Mouse (Mus musculus) stomach, postnatal 0 days (tissue): ENCODE results near the gene Rprml. TPM values are rescaled to one million over a fixed set of nuclear protein-coding genes. Genes with fewer than 3 reads are reported as not detected.

Experiments
- ATAC-seq: fragments of 200-750 bp; cut with Nextera tagmentation; 2 replicates; pipeline ENCODE4 v1.8.0; 2017; ENCODE audit not compliant: low FRiP score, low TSS enrichment
- DNase-seq: peaks from one replicate; pipeline ENCODE4 v3.0.0-alpha.2; 2016; ENCODE audit warnings: low spot score
- H3K27ac ChIP-seq: fragments of 300-500 bp; sonication (generic); replicated peaks from 2 replicates; pipeline ENCODE4 v1.5.1; 2014; ENCODE audit warnings: mild to moderate bottlenecking, control low read depth
- H3K27me3 ChIP-seq: fragments of 300-500 bp; sonication (generic); 2 replicates; pipeline ENCODE4 v1.6.1; 2014; ENCODE audit warnings: low read length; ENCODE audit not compliant: control insufficient read depth, insufficient read depth
- H3K36me3 ChIP-seq: fragments of 300-500 bp; sonication (generic); 2 replicates; pipeline ENCODE4 v1.6.1; 2014; ENCODE audit warnings: low read length, mixed read lengths; ENCODE audit not compliant: control insufficient read depth, insufficient read depth
- H3K4me1 ChIP-seq: fragments of 300-500 bp; sonication (generic); replicated peaks from 2 replicates; pipeline ENCODE4 v1.6.1; 2014; ENCODE audit warnings: antibody characterized with exemption; ENCODE audit not compliant: control insufficient read depth, insufficient read depth
- H3K4me2 ChIP-seq: fragments of 300-500 bp; sonication (generic); replicated peaks from 2 replicates; pipeline ENCODE4 v1.6.1; 2014; ENCODE audit warnings: low read depth, mild to moderate bottlenecking, control low read depth, moderate library complexity
- H3K4me3 ChIP-seq: fragments of 300-500 bp; sonication (generic); 2 replicates; pipeline ENCODE4 v1.5.1; 2014; ENCODE audit warnings: low read depth, low read length, control low read depth
- H3K9ac ChIP-seq: fragments of 300-500 bp; sonication (generic); 2 replicates; pipeline ENCODE4 v1.6.1; 2014; ENCODE audit warnings: mild to moderate bottlenecking, low read length, control low read depth, mixed read lengths
- H3K9me3 ChIP-seq: fragments of 300-500 bp; sonication (generic); 2 replicates; pipeline ENCODE4 v1.6.1; 2016; ENCODE audit warnings: low read length; ENCODE audit not compliant: control insufficient read depth
- CTCF ChIP-seq: IDR thresholded peaks from 2 replicates; pipeline ENCODE4 v1.5.1; 2016; ENCODE audit warnings: antibody characterized with exemption, low read depth, mild to moderate bottlenecking, moderate library complexity
- EP300 ChIP-seq: optimal IDR thresholded peaks from 2 replicates; pipeline ENCODE3; 2016; ENCODE audit warnings: antibody characterized with exemption
- WGBS: fragments of 180-500 bp; shearing (Covaris S2); extraction: QIAGEN DNeasy Blood & Tissue Kit; methylation state at CpG from one replicate; pipeline ENCODE4 v1.1.7; 2014; 5-methylcytosine and 5-hydroxymethylcytosine counted together
- polyA plus RNA-seq: library from polyadenylated mRNA; unstranded; fragments of >200 nt; fragmentation: Nextera tagmentation; extraction: Ambion mirVana; gene quantifications from 2 replicates; pipeline ENCODE4 v1.2.1, GENCODE M21; 2015

Gene Rprml
- polyA plus RNA-seq, 1 experiment from 2014 or later = 0.16 TPM

DNA sequence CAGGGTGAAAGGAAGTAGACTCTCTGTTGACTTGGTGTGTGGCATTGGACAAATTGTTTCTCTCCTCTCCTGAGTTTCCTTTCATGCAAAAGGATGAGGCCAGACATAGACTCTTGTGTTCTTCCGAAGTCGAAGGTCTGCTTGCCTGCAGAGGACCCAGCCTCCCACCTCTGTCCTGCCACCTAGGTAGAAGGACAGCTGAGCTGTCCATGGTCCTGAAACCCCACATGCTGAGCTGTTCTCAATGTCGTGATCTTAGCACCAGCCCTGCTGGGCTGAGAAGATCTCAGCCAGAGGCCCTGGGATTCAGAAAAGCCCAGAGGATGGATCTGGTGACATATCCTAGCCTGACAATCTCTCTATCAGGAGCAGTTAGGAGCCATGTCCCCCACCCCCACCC lies 7.2 kb downstream of the Rprml start:
- H3K27ac ChIP-seq = no peak overlapping the region
- ATAC-seq = no peak
- no peak overlapping the region for H3K4me3 ChIP-seq
- DNase-seq = peak; percentile 66
- H3K9me3 ChIP-seq = no peaks in the 10 kb centered on the region
- no peak overlapping the region for H3K4me2 ChIP-seq
- H3K36me3 ChIP-seq = no peaks in the 10 kb centered on the region
- H3K27me3 ChIP-seq = no peaks in the 10 kb centered on the region; the same call in 1 of the 2 replicates
- TF ChIP-seq EP300 = no peak
- 3% methylated on average over 3 of the region's 3 CpGs for WGBS
- H3K9ac ChIP-seq = no peak overlapping the region
- H3K4me1 ChIP-seq = no peaks in the 10 kb centered on the region

DNA sequence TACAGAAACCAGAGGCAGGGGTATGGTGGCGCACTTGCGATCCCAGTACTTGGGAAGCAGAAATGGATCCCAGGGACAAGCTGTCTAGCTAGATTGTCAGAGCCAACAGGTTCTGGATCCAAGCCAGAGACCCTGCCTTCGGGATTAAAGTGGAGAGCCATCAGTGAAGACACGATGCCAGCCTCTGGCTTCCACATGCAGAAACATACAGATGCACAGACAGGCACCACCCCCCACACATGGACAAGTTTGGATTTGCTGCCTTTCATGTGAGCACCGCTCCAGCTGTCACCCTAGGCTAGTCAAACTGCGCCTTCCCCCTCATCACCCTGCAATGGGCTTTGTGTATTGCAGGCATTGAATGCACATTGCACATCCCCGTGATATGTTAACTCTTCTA lies 8.8 kb downstream of the Rprml start:
- H3K4me1 ChIP-seq = no peaks in the 10 kb centered on the region
- no peak overlapping the region for H3K9ac ChIP-seq
- H3K4me2 ChIP-seq = no peak overlapping the region
- no peak for TF ChIP-seq CTCF
- whole genome bisulfite sequencing = 78% methylated on average over 7 of the region's 7 CpGs
- no peak overlapping the region for H3K4me3 ChIP-seq
- DNase-seq = no peak
- H3K36me3 ChIP-seq = no peaks in the 10 kb centered on the region
- H3K27me3 ChIP-seq = no peaks in the 10 kb centered on the region
- no peak for ATAC-seq
- no peaks in the 10 kb centered on the region for H3K9me3 ChIP-seq
- H3K27ac ChIP-seq = no peak overlapping the region

DNA sequence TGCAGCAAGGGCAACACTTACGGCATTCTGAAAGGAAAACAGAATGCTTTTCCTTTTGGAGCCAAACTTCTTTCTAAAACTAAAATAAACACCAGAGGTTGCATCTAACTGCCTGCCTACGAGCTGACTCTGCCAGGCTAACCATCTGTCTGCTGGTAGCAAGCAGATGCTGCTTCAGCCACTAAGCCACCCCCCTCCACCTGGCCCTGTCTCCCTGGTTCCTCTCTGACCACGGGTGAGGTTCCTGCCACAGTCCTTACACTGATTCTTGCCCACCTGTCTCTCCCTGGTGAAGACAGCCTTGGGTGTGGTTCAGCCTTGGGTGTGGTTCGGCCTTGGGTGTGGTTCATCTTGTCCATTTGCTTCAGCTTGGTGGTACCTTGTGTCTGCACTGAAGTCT lies 12.5 kb downstream of the Rprml start:
- TF ChIP-seq CTCF (no peak), EP300 (no peak)
- DNase-seq (no peak), ATAC-seq (no peak)
- Histone ChIP-seq H3K27ac (no peak overlapping the region), H3K27me3 (no peaks in the 10 kb centered on the region), H3K9me3 (no peaks in the 10 kb centered on the region), H3K9ac (no peak overlapping the region), H3K4me1 (no peaks in the 10 kb centered on the region), H3K36me3 (no peaks in the 10 kb centered on the region), H3K4me2 (no peak overlapping the region), H3K4me3 (no peak overlapping the region)
- 46% methylated on average over 4 of the region's 4 CpGs for WGBS

DNA sequence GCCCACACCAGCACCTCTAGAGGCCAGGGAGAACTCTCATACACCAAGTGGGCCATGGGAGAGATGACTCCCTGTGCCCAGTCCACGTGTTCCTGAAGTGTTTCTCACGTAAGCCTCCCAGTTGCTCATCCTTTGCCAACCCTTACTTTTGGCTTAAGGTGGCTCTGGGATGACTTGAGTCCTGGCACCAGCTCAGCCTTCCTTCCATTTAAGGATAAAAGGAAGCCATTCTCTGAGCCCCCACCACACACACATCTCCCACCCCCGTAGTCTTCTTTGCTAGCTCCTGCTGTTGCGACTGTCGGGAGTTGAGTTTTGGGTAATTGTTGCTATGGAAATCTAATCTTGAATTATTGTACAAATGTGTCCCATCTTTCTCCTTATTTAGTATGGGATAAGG lies 13.2 kb downstream of the Rprml start:
- H3K4me1 ChIP-seq = no peaks in the 10 kb centered on the region
- WGBS = 76% methylated on average over 5 of the region's 5 CpGs
- no peaks in the 10 kb centered on the region for H3K9me3 ChIP-seq
- no peaks in the 10 kb centered on the region for H3K36me3 ChIP-seq
- H3K27ac ChIP-seq = no peak overlapping the region
- TF ChIP-seq EP300 (no peak), CTCF (no peak)
- DNase-seq = no peak
- H3K4me2 ChIP-seq = no peak overlapping the region
- H3K27me3 ChIP-seq = no peaks in the 10 kb centered on the region
- no peak overlapping the region for H3K4me3 ChIP-seq
- no peak for ATAC-seq
- no peak overlapping the region for H3K9ac ChIP-seq

DNA sequence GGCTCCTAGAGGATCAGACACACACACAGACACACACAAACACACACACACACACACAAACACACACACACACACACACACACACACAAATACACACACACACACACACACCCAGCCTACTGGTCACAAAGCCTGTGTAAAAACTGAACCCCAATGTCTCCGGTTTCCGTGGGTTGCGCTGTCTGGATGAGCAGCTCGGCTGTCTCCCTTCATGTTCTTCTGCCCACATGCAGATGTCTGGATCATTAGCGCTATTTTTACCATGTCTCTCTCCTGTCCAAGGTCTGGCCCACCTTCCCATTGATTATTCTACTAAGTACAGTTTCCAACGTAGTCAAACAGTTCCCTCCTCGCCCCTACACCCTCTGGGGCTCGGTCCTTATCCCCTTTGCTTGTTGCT lies 13.7 kb downstream of the Rprml start:
- DNase-seq = no peak
- no peak overlapping the region for H3K27ac ChIP-seq
- no peaks in the 10 kb centered on the region for H3K4me1 ChIP-seq
- WGBS = 77% methylated on average over 8 of the region's 8 CpGs
- ATAC-seq = no peak
- H3K4me3 ChIP-seq = no peak overlapping the region
- H3K36me3 ChIP-seq = no peaks in the 10 kb centered on the region
- no peak overlapping the region for H3K4me2 ChIP-seq
- H3K9ac ChIP-seq = no peak overlapping the region
- no peak for TF ChIP-seq CTCF
- TF ChIP-seq EP300 = no peak
- no peaks in the 10 kb centered on the region for H3K27me3 ChIP-seq
- no peaks in the 10 kb centered on the region for H3K9me3 ChIP-seq

DNA sequence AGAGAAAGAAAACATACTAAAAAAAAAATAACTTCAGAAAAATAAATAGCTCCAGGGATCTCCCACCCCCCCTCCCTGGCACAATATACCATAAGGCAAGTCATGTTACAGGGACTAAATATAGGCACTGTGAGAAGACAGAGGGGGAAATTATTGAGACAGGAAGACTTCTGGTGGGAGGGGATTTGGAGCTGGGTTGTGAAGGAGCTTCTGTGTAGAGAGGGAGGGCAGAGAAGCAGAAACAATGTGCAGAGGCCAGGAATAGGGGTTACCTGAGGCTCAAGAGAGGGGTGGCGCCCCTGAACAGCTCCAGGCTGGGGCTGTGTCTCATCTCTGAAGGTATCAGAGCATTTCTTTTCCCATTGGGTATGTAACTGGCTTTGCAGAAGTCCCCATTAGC lies 16.3 kb downstream of the Rprml start:
- WGBS = 42% methylated on average over 1 of the region's 1 CpGs
- TF ChIP-seq CTCF (no peak), EP300 (no peak)
- Histone ChIP-seq H3K4me2 (no peak overlapping the region), H3K4me3 (no peak overlapping the region), H3K9ac (no peak overlapping the region), H3K9me3 (no peaks in the 10 kb centered on the region), H3K36me3 (no peaks in the 10 kb centered on the region), H3K4me1 (no peaks in the 10 kb centered on the region), H3K27ac (no peak overlapping the region), H3K27me3 (no peaks in the 10 kb centered on the region)
- no peak for ATAC-seq
- DNase-seq = no peak
